Mouse (Mus musculus) cerebellum, postnatal 10 days (tissue): ENCODE measurements around the gene Cst3.

Source experiments
- DNase-seq, 2 experiments: peaks; one replicate each; pipeline ENCODE4 v3.0.0; 2021; ENCODE audit warnings: mixed read lengths in 2 of 2

Gene Cst3

DNA sequence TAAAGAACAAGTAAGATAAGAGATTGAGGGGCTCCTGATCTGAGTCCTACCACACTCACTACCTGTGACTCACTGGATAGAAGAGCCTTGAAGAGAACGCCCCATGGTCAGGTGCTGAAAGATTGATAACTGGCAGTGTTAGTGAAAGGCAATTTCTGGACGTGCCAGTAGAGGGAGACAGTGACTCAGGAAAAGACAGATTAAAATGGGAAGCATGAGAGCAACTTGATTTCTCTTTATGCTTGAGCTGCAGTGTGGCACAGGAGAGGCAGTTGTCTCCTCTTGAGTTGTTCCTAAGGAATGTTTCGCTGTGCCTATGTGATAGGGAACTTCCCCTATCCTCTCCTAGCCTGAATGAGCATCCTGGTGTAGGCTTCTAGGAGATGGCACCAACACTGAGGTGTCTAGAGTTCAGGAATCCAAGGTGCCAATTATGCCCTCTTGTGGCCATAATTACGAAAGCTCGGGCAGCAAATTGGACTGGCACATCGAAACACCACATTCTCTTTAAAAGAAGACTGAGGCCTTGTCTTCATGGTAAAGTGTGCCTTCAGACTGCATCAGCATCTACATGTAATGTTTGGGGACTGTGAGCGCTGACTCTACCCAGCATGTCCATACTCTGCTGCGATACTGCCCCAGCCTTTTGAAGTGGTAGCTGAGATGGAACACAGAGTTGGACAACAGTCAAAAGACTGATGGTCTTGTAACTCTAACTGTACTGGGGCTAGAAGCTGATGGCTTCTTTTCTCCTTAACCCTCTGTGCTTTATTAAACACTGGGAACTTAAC lies 24.2 kb downstream of the Cst3 start:
- peak; percentile 85 to 90 for DNase-seq

DNA sequence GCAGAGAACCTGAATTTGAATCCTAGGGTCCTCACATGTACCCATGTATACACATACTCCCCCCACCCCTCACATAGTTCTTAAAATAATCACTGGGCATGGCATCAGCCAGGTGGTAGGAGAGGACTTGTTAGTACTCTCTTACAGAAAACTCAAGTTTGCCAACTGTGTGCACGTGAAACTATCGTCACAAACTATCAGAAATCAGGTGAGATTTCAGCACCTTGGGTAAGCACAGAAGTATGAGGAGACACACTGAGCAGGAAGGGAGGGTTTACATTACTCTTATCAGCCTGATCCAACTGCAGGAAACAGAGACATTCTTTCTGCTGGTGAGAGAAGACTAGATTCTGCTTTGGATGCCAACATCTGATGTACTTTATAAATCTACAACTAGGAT lies 36.3 kb downstream of the Cst3 start:
- DNase-seq, result no peak

- no peak for DNase-seq
These were observed 37.3 kb downstream of the Cst3 start for GRCm38 (mm10) chr2:148838075-148838777.

DNA sequence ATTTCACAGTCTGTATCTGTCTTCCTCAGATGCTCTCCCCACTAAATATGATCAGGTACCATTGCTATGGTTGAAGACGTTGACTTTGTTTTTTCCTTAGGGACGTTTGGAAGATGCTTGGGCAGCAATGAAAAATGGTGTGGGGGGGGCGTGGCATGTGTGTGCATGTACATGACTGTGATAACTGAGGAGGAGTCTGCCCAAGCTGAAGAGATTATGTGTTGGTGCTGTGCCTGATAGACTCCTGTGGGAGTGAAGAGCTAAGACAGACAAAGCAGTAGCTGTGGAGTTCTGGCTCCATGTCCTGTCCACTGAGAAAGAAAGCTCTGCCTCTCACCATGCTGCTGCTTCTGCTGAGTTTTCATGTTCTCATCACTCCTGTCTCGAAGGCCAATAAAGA lies 40.6 kb downstream of the Cst3 start, which contains the start of gene Cst9:
TSS of gene Cst9 (plus strand) at position 236 of the 400 bp plus-strand sequence.
- no peak for DNase-seq

GRCm38 (mm10) chr2:148825986-148826385 lies 49.5 kb downstream of the Cst3 start:
- no peak for DNase-seq
